Mouse (Mus musculus): ENCODE results near the gene Gdf5. TPM values are rescaled to one million over a fixed set of nuclear protein-coding genes. Genes with fewer than 3 reads are reported as not detected.

Gdf5 gene
- polyA plus RNA-seq, 1 experiment from 2014 or later: 1.7 TPM

GRCm38 (mm10) chr2:155945580-155945979, 413 bp upstream of the Gdf5 start:
- no peak for TF ChIP-seq EP300 (IDR thresholded peaks at IDR 0.05)
- no peak for TF ChIP-seq CTCF (IDR thresholded peaks at IDR 0.05)
- no peak for DNase-seq (ENCODE audit: low spot score)
- no peak overlapping the region for H3K27ac ChIP-seq (ENCODE audit: low read length)
- H3K36me3 ChIP-seq (ENCODE audit: insufficient read depth, low read length): no peaks in the 10 kb centered on the region
- no peak overlapping the region for H3K4me2 ChIP-seq (replicated peaks; ENCODE audit: low read depth, low read length)
- no peak overlapping the region for H3K9ac ChIP-seq (replicated peaks; ENCODE audit: low read depth)
- H3K4me1 ChIP-seq (ENCODE audit: insufficient read depth, low read depth, low read length): peaks cover 3% of the 10 kb centered on the region; the same call in 1 of the 2 replicates
- 54% methylated on average over 5 of the region's 5 CpGs for WGBS
- H3K27me3 ChIP-seq (replicated peaks; ENCODE audit: insufficient read depth, low read length): no peaks in the 10 kb centered on the region
- no peaks in the 10 kb centered on the region for H3K9me3 ChIP-seq (ENCODE audit: low read length)
- no peak for ATAC-seq
- H3K4me3 ChIP-seq (ENCODE audit: low read depth, low read length): no peak overlapping the region

- 81% methylated on average over 4 of the region's 4 CpGs for WGBS
- Histone ChIP-seq H3K4me2 (replicated peaks; ENCODE audit: low read depth, low read length) (peak overlapping the region; percentile 38), H3K36me3 (ENCODE audit: insufficient read depth, low read length) (no peaks in the 10 kb centered on the region), H3K9ac (replicated peaks; ENCODE audit: low read depth) (no peak overlapping the region), H3K9me3 (ENCODE audit: low read length) (no peaks in the 10 kb centered on the region), H3K27ac (ENCODE audit: low read length) (no peak overlapping the region), H3K27me3 (replicated peaks; ENCODE audit: insufficient read depth, low read length) (no peaks in the 10 kb centered on the region), H3K4me1 (ENCODE audit: insufficient read depth, low read depth, low read length) (peaks cover 3% of the 10 kb centered on the region; the same call in 1 of the 2 replicates), H3K4me3 (ENCODE audit: low read depth, low read length) (no peak overlapping the region)
- TF ChIP-seq CTCF (IDR thresholded peaks at IDR 0.05) (no peak), EP300 (IDR thresholded peaks at IDR 0.05) (no peak)
- DNase-seq (ENCODE audit: low spot score) (no peak), ATAC-seq (no peak)
Observed at GRCm38 (mm10) chr2:155944685-155945084, 482 bp downstream of the Gdf5 start.

- no peaks in the 10 kb centered on the region for H3K27me3 ChIP-seq (replicated peaks; ENCODE audit: insufficient read depth, low read length)
- DNase-seq (ENCODE audit: low spot score): no peak
- TF ChIP-seq CTCF (IDR thresholded peaks at IDR 0.05) (no peak), EP300 (IDR thresholded peaks at IDR 0.05) (no peak)
- H3K4me1 ChIP-seq (ENCODE audit: insufficient read depth, low read depth, low read length): peaks cover 3% of the 10 kb centered on the region; the same call in 1 of the 2 replicates
- WGBS: 18% methylated on average over 8 of the region's 8 CpGs
- H3K27ac ChIP-seq (ENCODE audit: low read length): no peak overlapping the region
- no peak overlapping the region for H3K4me2 ChIP-seq (replicated peaks; ENCODE audit: low read depth, low read length)
- H3K36me3 ChIP-seq (ENCODE audit: insufficient read depth, low read length): no peaks in the 10 kb centered on the region
- no peaks in the 10 kb centered on the region for H3K9me3 ChIP-seq (ENCODE audit: low read length)
- no peak overlapping the region for H3K4me3 ChIP-seq (ENCODE audit: low read depth, low read length)
- no peak for ATAC-seq
- no peak overlapping the region for H3K9ac ChIP-seq (replicated peaks; ENCODE audit: low read depth)
Observed at GRCm38 (mm10) chr2:155943463-155943862, 1.7 kb downstream of the Gdf5 start.

- no peak for TF ChIP-seq EP300 (IDR thresholded peaks at IDR 0.05)
- no peak; the same call in 1 of the 2 replicates for TF ChIP-seq CTCF (IDR thresholded peaks at IDR 0.05)
- no peak overlapping the region for H3K4me3 ChIP-seq (ENCODE audit: low read depth, low read length)
- peaks cover 3% of the 10 kb centered on the region; the same call in 1 of the 2 replicates for H3K4me1 ChIP-seq (ENCODE audit: insufficient read depth, low read depth, low read length)
- H3K36me3 ChIP-seq (ENCODE audit: insufficient read depth, low read length): no peaks in the 10 kb centered on the region
- no peak overlapping the region for H3K9ac ChIP-seq (replicated peaks; ENCODE audit: low read depth)
- no peaks in the 10 kb centered on the region for H3K9me3 ChIP-seq (ENCODE audit: low read length)
- 56% methylated on average over 40 of the region's 40 CpGs for WGBS
- ATAC-seq (peak; percentile 76), DNase-seq (ENCODE audit: low spot score) (peak; percentile 63)
- peak overlapping the region; percentile 27; the same call in 1 of the 2 replicates for H3K4me2 ChIP-seq (replicated peaks; ENCODE audit: low read depth, low read length)
- no peaks in the 10 kb centered on the region for H3K27me3 ChIP-seq (replicated peaks; ENCODE audit: insufficient read depth, low read length)
- no peak overlapping the region for H3K27ac ChIP-seq (ENCODE audit: low read length)
Observed at GRCm38 (mm10) chr2:155941697-155942442, 3.3 kb downstream of the Gdf5 start.

- H3K9me3 ChIP-seq (ENCODE audit: low read length): no peaks in the 10 kb centered on the region
- H3K4me2 ChIP-seq (replicated peaks; ENCODE audit: low read depth, low read length): no peak within 1 kb of the TSS
- TF ChIP-seq EP300 (IDR thresholded peaks at IDR 0.05) (no peak), CTCF (IDR thresholded peaks at IDR 0.05) (no peak)
- no peaks in the 10 kb centered on the region for H3K36me3 ChIP-seq (ENCODE audit: insufficient read depth, low read length)
- H3K4me3 ChIP-seq (ENCODE audit: low read depth, low read length): no peak within 1 kb of the TSS
- H3K9ac ChIP-seq (replicated peaks; ENCODE audit: low read depth): no peak within 1 kb of the TSS
- no peak for ATAC-seq
- no peaks in the 10 kb centered on the region for H3K27me3 ChIP-seq (replicated peaks; ENCODE audit: insufficient read depth, low read length)
- H3K27ac ChIP-seq (ENCODE audit: low read length): no peak within 1 kb of the TSS
- DNase-seq (ENCODE audit: low spot score): no peak
- H3K4me1 ChIP-seq (ENCODE audit: insufficient read depth, low read depth, low read length): peaks cover 3% of the 10 kb centered on the region; the same call in 1 of the 2 replicates
- 89% methylated on average over 3 of the region's 3 CpGs for WGBS
Observed at GRCm38 (mm10) chr2:155940681-155941080, 4.5 kb downstream of the Gdf5 start, which contains the start of gene Gm15557. Gene Gm15557, plus strand, starts transcription at chr2:155940728.

GRCm38 (mm10) chr2:155939897-155940529, 5.2 kb downstream of the Gdf5 start:
- H3K36me3 ChIP-seq (ENCODE audit: insufficient read depth, low read length): no peaks in the 10 kb centered on the region
- no peak for DNase-seq (ENCODE audit: low spot score)
- no peak for ATAC-seq

More at GRCm38 (mm10) chr2:155939897-155940529, 5.2 kb downstream of the Gdf5 start:
- Histone ChIP-seq H3K4me2 (replicated peaks; ENCODE audit: low read depth, low read length) (no peak overlapping the region), H3K9ac (replicated peaks; ENCODE audit: low read depth) (no peak overlapping the region), H3K27ac (ENCODE audit: low read length) (no peak overlapping the region), H3K4me1 (ENCODE audit: insufficient read depth, low read depth, low read length) (peaks cover 3% of the 10 kb centered on the region; the same call in 1 of the 2 replicates), H3K27me3 (replicated peaks; ENCODE audit: insufficient read depth, low read length) (no peaks in the 10 kb centered on the region), H3K9me3 (ENCODE audit: low read length) (no peaks in the 10 kb centered on the region), H3K4me3 (ENCODE audit: low read depth, low read length) (no peak overlapping the region)
- TF ChIP-seq EP300 (IDR thresholded peaks at IDR 0.05) (no peak), CTCF (IDR thresholded peaks at IDR 0.05) (no peak)
- WGBS: 61% methylated on average over 7 of the region's 7 CpGs

Data from lung, postnatal 0 days (tissue).